ENCODE assay signal across 20 mouse cellular contexts in the genomic region with DNA sequence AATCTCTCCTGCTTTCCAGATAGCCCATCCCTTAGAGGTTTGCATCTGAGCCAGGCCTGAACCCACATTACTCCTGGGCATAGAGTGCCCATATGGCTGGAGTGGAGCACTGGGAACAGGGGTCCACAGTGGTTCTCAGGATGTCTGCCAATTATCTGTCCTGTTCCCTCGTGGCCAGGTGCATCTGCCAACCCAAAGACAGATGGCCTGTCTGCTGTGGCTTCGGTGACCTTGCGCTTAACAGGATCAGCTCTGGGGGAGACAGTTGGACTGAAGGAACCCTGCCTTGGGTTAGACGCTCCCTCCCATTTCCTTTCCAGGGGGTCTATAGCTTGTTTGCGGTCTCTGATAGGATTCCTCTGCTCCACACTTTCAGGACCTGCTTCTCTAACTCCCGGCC. TPM values are rescaled to one million over a fixed set of nuclear protein-coding genes. Genes with fewer than 3 reads are reported as not detected.
DNase-seq lines count a peak whose midpoint lies in the region; ATAC-seq and TF ChIP-seq lines count a peak whose summit lies in the region.
"Had no signal": no experiment of that assay in that cellular context is flagged by ENCODE, and none has a peak within 500 bp of the region (broad histone marks: within the 10 kb centered on the region; RNA-seq: fewer than 3 reads in every experiment).

No protein-coding gene starts in this region.

- H3K9ac ChIP-seq in hindbrain, embryonic 15.5 days: no peak overlapping the region
- H3K9ac ChIP-seq in hindbrain, embryonic 13.5 days: no peak overlapping the region
- no peak overlapping the region for H3K9ac ChIP-seq in neural tube, embryonic 13.5 days
- H3K9ac ChIP-seq in hindbrain, postnatal 0 days (replicated peaks; ENCODE audit: low read length): no peak overlapping the region
- H3K9ac ChIP-seq: liver, postnatal 0 days; stomach, embryonic 15.5 days had no signal

- no peak for TF ChIP-seq CTCF in hindbrain, postnatal 0 days (IDR thresholded peaks at IDR 0.05; ENCODE audit: low read depth)

- H3K4me2 ChIP-seq in hindbrain, embryonic 15.5 days: no peak overlapping the region
- H3K4me2 ChIP-seq in hindbrain, embryonic 13.5 days: no peak overlapping the region
- H3K4me2 ChIP-seq in neural tube, embryonic 13.5 days: no peak overlapping the region
- no peak overlapping the region for H3K4me2 ChIP-seq in hindbrain, postnatal 0 days (ENCODE audit: low read depth, low read length)
- H3K4me2 ChIP-seq: stomach, embryonic 15.5 days had no signal

- H3K9me3 ChIP-seq in hindbrain, embryonic 15.5 days: no peaks in the 10 kb centered on the region
- H3K9me3 ChIP-seq in hindbrain, embryonic 13.5 days: no peaks in the 10 kb centered on the region
- H3K9me3 ChIP-seq in neural tube, embryonic 13.5 days: no peaks in the 10 kb centered on the region
- H3K9me3 ChIP-seq in hindbrain, postnatal 0 days (ENCODE audit: low read length): no peaks in the 10 kb centered on the region
- H3K9me3 ChIP-seq: limb, embryonic 10.5 days; stomach, embryonic 15.5 days had no signal

- no peak overlapping the region for H3K4me3 ChIP-seq in hindbrain, embryonic 15.5 days
- no peak overlapping the region for H3K4me3 ChIP-seq in hindbrain, embryonic 13.5 days
- no peak overlapping the region for H3K4me3 ChIP-seq in neural tube, embryonic 13.5 days
- H3K4me3 ChIP-seq in hindbrain, postnatal 0 days (ENCODE audit: low read length): no peak overlapping the region
- H3K4me3 ChIP-seq: limb, embryonic 10.5 days; stomach, embryonic 15.5 days had no signal

- DNase-seq in neural tube, embryonic 10.5 days (ENCODE audit: extremely low spot score, low spot score): no peak
- DNase-seq in cerebellum, adult 9-10 months: peak; percentile 82
- DNase-seq in hindbrain, postnatal 0 days (ENCODE audit: low spot score): peak; percentile 64
- DNase-seq in urinary bladder, postnatal 36 days (ENCODE audit: low spot score in 2 of 2): no peak
- DNase-seq in thymus, postnatal 0 days (ENCODE audit: low spot score): no peak
- DNase-seq: adrenal gland, postnatal 25 days; gastrocnemius, postnatal 14 days; kidney, adult 18-20 months; kidney, postnatal 14 days; liver, postnatal 0 days; lung, postnatal 10 days; right cerebral cortex, postnatal 25 days; thymus, adult 2 months had no signal

- no peaks in the 10 kb centered on the region for H3K27me3 ChIP-seq in hindbrain, embryonic 15.5 days
- no peaks in the 10 kb centered on the region for H3K27me3 ChIP-seq in hindbrain, embryonic 13.5 days
- H3K27me3 ChIP-seq in neural tube, embryonic 13.5 days: no peaks in the 10 kb centered on the region
- H3K27me3 ChIP-seq in hindbrain, postnatal 0 days (ENCODE audit: insufficient read depth, low read length): no peaks in the 10 kb centered on the region
- H3K27me3 ChIP-seq: stomach, embryonic 15.5 days had no signal

- H3K27ac ChIP-seq in hindbrain, embryonic 15.5 days (replicated peaks): no peak overlapping the region
- no peak overlapping the region for H3K27ac ChIP-seq in hindbrain, embryonic 13.5 days
- peak overlapping the region; percentile 14; the same call in 1 of the 2 replicates for H3K27ac ChIP-seq in neural tube, embryonic 13.5 days (replicated peaks)
- H3K27ac ChIP-seq in hindbrain, postnatal 0 days: no peak overlapping the region
- H3K27ac ChIP-seq: limb, embryonic 10.5 days; stomach, embryonic 15.5 days had no signal

- 53% methylated on average over 6 of the region's 6 CpGs for WGBS in hindbrain, embryonic 15.5 days
- WGBS in hindbrain, embryonic 13.5 days: 70% methylated on average over 6 of the region's 6 CpGs
- WGBS in neural tube, embryonic 13.5 days: 62% methylated on average over 6 of the region's 6 CpGs
- 29% methylated on average over 6 of the region's 6 CpGs for WGBS in hindbrain, postnatal 0 days

- H3K4me1 ChIP-seq in hindbrain, embryonic 15.5 days (replicated peaks): peaks cover 22% of the 10 kb centered on the region
- peaks cover 27% of the 10 kb centered on the region for H3K4me1 ChIP-seq in hindbrain, embryonic 13.5 days (replicated peaks)
- H3K4me1 ChIP-seq in neural tube, embryonic 13.5 days (replicated peaks): peaks cover 35% of the 10 kb centered on the region
- H3K4me1 ChIP-seq in hindbrain, postnatal 0 days (ENCODE audit: insufficient read depth, low read length): 0 out of 2 replicates have a peak, but pooled peaks cover 11% of the 10 kb centered on the region
- H3K4me1 ChIP-seq: stomach, embryonic 15.5 days had no signal

- ATAC-seq in hindbrain, embryonic 15.5 days (ENCODE audit: low FRiP score, low read depth): peak; percentile 28; the same call in 1 of the 2 replicates
- ATAC-seq in hindbrain, embryonic 13.5 days (ENCODE audit: low FRiP score): no peak
- ATAC-seq in neural tube, embryonic 13.5 days (ENCODE audit: low read depth): no peak
- ATAC-seq in hindbrain, postnatal 0 days: peak; percentile 24; the same call in 1 of the 2 replicates
- ATAC-seq: forebrain, embryonic 14.5 days; liver, postnatal 0 days had no signal

- peaks cover 26% of the 10 kb centered on the region for H3K36me3 ChIP-seq in hindbrain, embryonic 15.5 days
- peaks cover 44% of the 10 kb centered on the region for H3K36me3 ChIP-seq in hindbrain, embryonic 13.5 days
- peaks cover 39% of the 10 kb centered on the region for H3K36me3 ChIP-seq in neural tube, embryonic 13.5 days
- H3K36me3 ChIP-seq in hindbrain, postnatal 0 days (ENCODE audit: insufficient read depth, low read length): peaks cover 13% of the 10 kb centered on the region
- H3K36me3 ChIP-seq: limb, embryonic 10.5 days; stomach, embryonic 15.5 days had no signal

RNA-seq across cellular contexts. Expression of a gene that starts 15.1 kb away (rescaled TPM):
- 181 and 199 TPM in 2 replicates for polyA plus RNA-seq in hindbrain, embryonic 15.5 days (2015; fragmentation: Nextera tagmentation; extraction: Ambion mirVana)
- polyA plus RNA-seq in hindbrain, embryonic 13.5 days (2015; fragmentation: Nextera tagmentation; extraction: Ambion mirVana): 71.6 and 72.6 TPM in 2 replicates
- 66.5 and 71.1 TPM in 2 replicates for polyA plus RNA-seq in neural tube, embryonic 13.5 days (2015; fragmentation: Nextera tagmentation; extraction: Ambion mirVana)
- total RNA-seq in hindbrain, postnatal 0 days (2014; rRNA removed): 412 and 470 TPM in 2 replicates
- 261 and 266 TPM in 2 replicates for polyA plus RNA-seq in hindbrain, postnatal 0 days (2015; fragmentation: Nextera tagmentation; extraction: Ambion mirVana)
- polyA plus RNA-seq in thymus, postnatal 0 days (2015; fragmentation: Nextera tagmentation; extraction: Ambion mirVana): 0.12 and 0.26 TPM in 2 replicates
- total RNA-seq: monocyte, adult 5-6 weeks had no signal

RNA-seq across cellular contexts. Expression of a gene that starts 46.3 kb away (rescaled TPM):
- polyA plus RNA-seq in hindbrain, embryonic 15.5 days (2015; fragmentation: Nextera tagmentation; extraction: Ambion mirVana): 41.8 and 42.1 TPM in 2 replicates
- polyA plus RNA-seq in hindbrain, embryonic 13.5 days (2015; fragmentation: Nextera tagmentation; extraction: Ambion mirVana): 44.6 and 48.7 TPM in 2 replicates
- 35.8 and 39.2 TPM in 2 replicates for polyA plus RNA-seq in neural tube, embryonic 13.5 days (2015; fragmentation: Nextera tagmentation; extraction: Ambion mirVana)
- 27.6 and 30.9 TPM in 2 replicates for total RNA-seq in hindbrain, postnatal 0 days (2014; rRNA removed)
- 30.0 and 31.1 TPM in 2 replicates for polyA plus RNA-seq in hindbrain, postnatal 0 days (2015; fragmentation: Nextera tagmentation; extraction: Ambion mirVana)
- 20.5 and 20.9 TPM in 2 replicates for polyA plus RNA-seq in thymus, postnatal 0 days (2015; fragmentation: Nextera tagmentation; extraction: Ambion mirVana)

Comparison
In these comparisons a context has a peak if more than half of its experiments do, and no peak if none do; other contexts are left out.
1. ATAC-seq: peak in hindbrain, embryonic 15.5 days (single experiment) and hindbrain, postnatal 0 days (single experiment); none in hindbrain, embryonic 13.5 days (single experiment) and neural tube, embryonic 13.5 days (single experiment).
2. DNase-seq: peak in cerebellum, adult 9-10 months (single experiment) and hindbrain, postnatal 0 days (single experiment); none in neural tube, embryonic 10.5 days (single experiment), urinary bladder, postnatal 36 days (0 of 2) and thymus, postnatal 0 days (single experiment).
3. RNA of a gene that starts 15.1 kb away (polyA plus RNA-seq): 261 to 266 TPM in hindbrain, postnatal 0 days, 181 to 199 TPM in hindbrain, embryonic 15.5 days, 71.6 to 72.6 TPM in hindbrain, embryonic 13.5 days and 66.5 to 71.1 TPM in neural tube, embryonic 13.5 days; 0.12 to 0.26 TPM in thymus, postnatal 0 days; every median in the first group is over 10 times any median in the second.